Mouse (Mus musculus): Measurements from ENCODE around the gene Cped1. TPM values are rescaled to one million over a fixed set of nuclear protein-coding genes. Genes with fewer than 3 reads are reported as not detected.

The Cped1 gene
- total and polyA plus RNA-seq, 3 experiments: 6.9 to 23.3 (median 23.0) TPM

DNA sequence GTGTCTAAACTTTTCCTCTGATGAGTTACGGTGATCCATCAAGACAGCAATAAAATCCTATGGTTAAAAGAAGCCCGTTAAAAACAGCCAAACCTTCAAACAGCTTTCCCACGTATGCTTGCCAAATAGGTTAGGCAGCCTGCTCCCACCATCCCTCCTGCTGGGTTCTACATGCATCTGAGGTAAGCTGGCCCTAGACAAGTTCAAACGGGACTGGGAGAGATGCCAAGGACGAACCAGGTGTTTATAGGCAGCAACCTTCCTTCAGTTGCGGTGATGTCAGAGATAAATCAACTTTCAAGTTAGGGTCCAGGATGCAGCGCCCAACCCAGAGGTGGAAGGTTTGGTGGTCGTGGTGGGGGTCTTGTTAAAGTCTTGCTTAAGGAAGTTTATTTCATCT lies 155.1 kb downstream of the Cped1 start:
- no peak for DNase-seq
- H3K9ac ChIP-seq (ENCODE audit: low read depth, low read length): no peak overlapping the region
- H3K4me1 ChIP-seq (ENCODE audit: control insufficient read depth, insufficient read depth, low read length): no peaks in the 10 kb centered on the region
- no peaks in the 10 kb centered on the region for H3K79me2 ChIP-seq (replicated peaks; ENCODE audit: control insufficient read depth, insufficient read depth, low read length)
- intact Hi-C loops (cut with DNase I): loop anchor here (5.0 kb wide), 1 partner anchor 352 kb away; no protein-coding TSS in a partner anchor
- no peaks in the 10 kb centered on the region for H3K36me3 ChIP-seq (ENCODE audit: control insufficient read depth, insufficient read depth, low read length)
- TF ChIP-seq EP300 (IDR thresholded peaks at IDR 0.05; ENCODE audit: insufficient read depth, low read depth, low read length) (no peak), CTCF (IDR thresholded peaks at IDR 0.05) (no peak), POLR2A (IDR thresholded peaks at IDR 0.05; ENCODE audit: insufficient read depth, low read depth, low read length) (no peak)
- H3K4me3 ChIP-seq: no peak overlapping the region
- 76% methylated on average over 8 of the region's 8 CpGs for WGBS
- H3K27ac ChIP-seq: no peak overlapping the region
- H3K27me3 ChIP-seq (ENCODE audit: control insufficient read depth, insufficient read depth, low read length): no peaks in the 10 kb centered on the region

DNA sequence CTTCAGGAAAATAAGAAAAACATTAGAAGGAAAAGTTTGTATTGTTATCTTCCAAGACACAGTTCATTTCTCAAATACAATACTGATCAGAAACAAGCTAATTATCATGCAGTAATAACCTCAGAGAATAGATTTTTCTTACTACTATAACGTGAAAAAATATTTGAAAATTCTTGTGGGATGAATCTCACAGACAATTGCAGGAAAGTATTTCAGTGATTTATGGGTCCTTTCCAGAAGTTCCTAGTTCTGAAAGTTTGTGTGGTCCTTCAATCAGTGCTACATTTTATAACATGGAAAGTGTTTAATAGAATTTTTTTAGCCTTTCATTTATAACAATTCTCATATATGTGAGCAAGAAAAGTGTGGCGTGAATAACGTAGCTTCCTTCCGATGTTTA lies 161.5 kb downstream of the Cped1 start:
- no peaks in the 10 kb centered on the region for H3K4me1 ChIP-seq (ENCODE audit: control insufficient read depth, insufficient read depth, low read length)
- H3K9ac ChIP-seq (ENCODE audit: low read depth, low read length): no peak overlapping the region
- H3K27ac ChIP-seq: no peak overlapping the region
- intact Hi-C loops (cut with DNase I): no loop called here
- TF ChIP-seq POLR2A (IDR thresholded peaks at IDR 0.05; ENCODE audit: insufficient read depth, low read depth, low read length) (no peak), EP300 (IDR thresholded peaks at IDR 0.05; ENCODE audit: insufficient read depth, low read depth, low read length) (no peak), CTCF (IDR thresholded peaks at IDR 0.05) (no peak)
- no peak overlapping the region for H3K4me3 ChIP-seq
- no peak for DNase-seq
- no peaks in the 10 kb centered on the region for H3K36me3 ChIP-seq (ENCODE audit: control insufficient read depth, insufficient read depth, low read length)
- H3K79me2 ChIP-seq (replicated peaks; ENCODE audit: control insufficient read depth, insufficient read depth, low read length): no peaks in the 10 kb centered on the region
- WGBS: 92% methylated on average over 4 of the region's 4 CpGs
- no peaks in the 10 kb centered on the region for H3K27me3 ChIP-seq (ENCODE audit: control insufficient read depth, insufficient read depth, low read length)

DNA sequence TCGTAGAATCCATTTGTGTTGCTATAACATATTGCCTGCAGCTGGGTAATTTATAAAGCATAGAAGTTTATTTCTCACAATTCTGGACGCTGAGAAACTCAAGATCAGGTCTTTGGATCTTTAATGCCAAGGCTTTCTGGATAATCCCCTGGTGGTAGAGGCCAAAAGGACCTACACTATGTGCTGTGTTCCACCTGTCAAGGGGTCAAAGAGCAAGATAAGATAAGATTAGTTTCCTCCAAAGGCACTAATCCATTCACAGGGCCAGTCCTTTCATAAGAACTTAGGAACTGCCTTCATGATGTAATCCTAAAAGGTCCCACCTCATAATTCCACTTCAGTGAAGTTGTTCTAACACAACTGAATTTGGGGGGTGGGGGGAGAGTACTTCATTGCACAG lies 162.8 kb downstream of the Cped1 start:
- H3K4me1 ChIP-seq (ENCODE audit: control insufficient read depth, insufficient read depth, low read length): no peaks in the 10 kb centered on the region
- no peaks in the 10 kb centered on the region for H3K79me2 ChIP-seq (replicated peaks; ENCODE audit: control insufficient read depth, insufficient read depth, low read length)
- H3K27me3 ChIP-seq (ENCODE audit: control insufficient read depth, insufficient read depth, low read length): no peaks in the 10 kb centered on the region
- no peak overlapping the region for H3K9ac ChIP-seq (ENCODE audit: low read depth, low read length)
- no peak overlapping the region for H3K27ac ChIP-seq
- H3K4me3 ChIP-seq: no peak overlapping the region
- 90% methylated on average over 2 of the region's 2 CpGs for WGBS
- intact Hi-C loops (cut with DNase I): no loop called here
- DNase-seq: no peak
- TF ChIP-seq POLR2A (IDR thresholded peaks at IDR 0.05; ENCODE audit: insufficient read depth, low read depth, low read length) (no peak), EP300 (IDR thresholded peaks at IDR 0.05; ENCODE audit: insufficient read depth, low read depth, low read length) (no peak), CTCF (IDR thresholded peaks at IDR 0.05) (no peak)
- H3K36me3 ChIP-seq (ENCODE audit: control insufficient read depth, insufficient read depth, low read length): no peaks in the 10 kb centered on the region

DNA sequence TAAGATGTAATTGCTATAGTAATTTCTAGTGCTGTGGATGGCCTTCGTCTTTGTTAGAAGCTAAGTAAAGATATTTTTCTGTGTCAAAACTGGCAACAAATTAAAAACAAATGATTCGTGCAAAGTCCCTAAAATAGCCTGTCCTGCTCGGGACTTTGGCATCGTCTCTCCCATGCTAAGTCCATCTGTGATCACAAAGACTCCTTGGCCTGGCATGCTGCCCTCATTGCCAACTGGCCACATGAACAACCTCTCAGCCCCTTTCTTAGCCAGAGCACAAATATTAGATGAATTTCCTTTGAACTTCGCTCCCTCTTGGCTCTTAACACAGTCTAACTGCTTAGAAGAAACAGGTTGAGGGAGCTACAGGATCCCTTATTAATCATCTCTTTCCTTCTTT lies 171.7 kb downstream of the Cped1 start:
- peak; percentile 27 to 31 for DNase-seq
- intact Hi-C loops (cut with DNase I): no loop called here
- no peaks in the 10 kb centered on the region for H3K79me2 ChIP-seq (replicated peaks; ENCODE audit: control insufficient read depth, insufficient read depth, low read length)
- no peaks in the 10 kb centered on the region for H3K27me3 ChIP-seq (ENCODE audit: control insufficient read depth, insufficient read depth, low read length)
- H3K36me3 ChIP-seq (ENCODE audit: control insufficient read depth, insufficient read depth, low read length): peaks cover 9% of the 10 kb centered on the region
- H3K9ac ChIP-seq (ENCODE audit: low read depth, low read length): no peak overlapping the region
- no peak overlapping the region for H3K4me3 ChIP-seq
- H3K4me1 ChIP-seq (ENCODE audit: control insufficient read depth, insufficient read depth, low read length): peaks cover 1% of the 10 kb centered on the region
- WGBS: 40% methylated on average over 5 of the region's 5 CpGs
- TF ChIP-seq CTCF (IDR thresholded peaks at IDR 0.05) (no peak), EP300 (IDR thresholded peaks at IDR 0.05; ENCODE audit: insufficient read depth, low read depth, low read length) (no peak), POLR2A (IDR thresholded peaks at IDR 0.05; ENCODE audit: insufficient read depth, low read depth, low read length) (no peak)
- no peak overlapping the region for H3K27ac ChIP-seq

DNA sequence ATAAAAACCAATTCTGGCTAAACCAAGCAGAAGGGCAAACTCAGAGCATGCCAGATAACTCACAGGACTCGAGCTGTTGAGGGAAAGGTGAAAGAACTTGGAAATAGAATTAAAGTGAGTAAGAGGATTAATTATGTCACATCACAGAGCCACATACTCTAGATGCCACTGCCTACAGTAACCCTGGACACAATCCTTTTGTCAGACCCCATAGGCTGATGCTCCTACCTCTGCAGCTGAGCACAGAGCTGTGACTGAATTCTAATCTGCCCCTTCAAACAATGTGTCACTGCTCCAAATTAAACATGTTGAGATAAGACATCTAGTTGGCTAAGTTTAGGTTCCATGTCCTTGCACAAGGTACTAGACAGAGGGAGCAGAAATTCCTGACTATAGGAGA lies 176.2 kb downstream of the Cped1 start:
- Histone ChIP-seq H3K27ac (no peak overlapping the region), H3K79me2 (replicated peaks; ENCODE audit: control insufficient read depth, insufficient read depth, low read length) (no peaks in the 10 kb centered on the region), H3K4me3 (no peak overlapping the region), H3K36me3 (ENCODE audit: control insufficient read depth, insufficient read depth, low read length) (peaks cover 5% of the 10 kb centered on the region), H3K9ac (ENCODE audit: low read depth, low read length) (no peak overlapping the region), H3K4me1 (ENCODE audit: control insufficient read depth, insufficient read depth, low read length) (peaks cover 1% of the 10 kb centered on the region), H3K27me3 (ENCODE audit: control insufficient read depth, insufficient read depth, low read length) (no peaks in the 10 kb centered on the region)
- WGBS: 24% methylated on average over 1 of the region's 1 CpGs
- DNase-seq: no peak
- intact Hi-C loops (cut with DNase I): no loop called here
- no peak for TF ChIP-seq POLR2A (IDR thresholded peaks at IDR 0.05; ENCODE audit: insufficient read depth, low read depth, low read length)

DNA sequence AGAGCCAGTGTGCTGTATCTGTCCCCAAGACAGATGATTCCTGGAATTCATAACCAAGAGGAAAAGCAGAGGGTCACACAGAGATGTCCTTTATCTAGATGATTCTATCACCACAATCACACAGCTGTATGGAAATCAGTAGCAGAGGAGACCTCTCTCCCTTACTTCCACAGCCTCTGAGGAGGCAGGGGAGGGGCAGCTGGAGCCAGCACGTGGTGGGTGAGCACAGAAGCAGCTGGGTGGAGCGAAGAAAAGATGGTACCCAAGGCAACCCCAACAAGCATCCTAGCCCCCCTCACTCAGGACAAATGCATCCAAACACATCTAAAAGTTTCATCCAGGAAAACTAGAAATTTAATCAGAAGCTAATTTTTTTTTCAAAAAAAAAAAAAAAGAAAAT lies 182.7 kb downstream of the Cped1 start:
- Histone ChIP-seq H3K36me3 (ENCODE audit: control insufficient read depth, insufficient read depth, low read length) (no peaks in the 10 kb centered on the region), H3K27me3 (ENCODE audit: control insufficient read depth, insufficient read depth, low read length) (no peaks in the 10 kb centered on the region), H3K4me3 (no peak overlapping the region), H3K4me1 (ENCODE audit: control insufficient read depth, insufficient read depth, low read length) (no peaks in the 10 kb centered on the region), H3K79me2 (replicated peaks; ENCODE audit: control insufficient read depth, insufficient read depth, low read length) (no peaks in the 10 kb centered on the region), H3K27ac (no peak overlapping the region), H3K9ac (ENCODE audit: low read depth, low read length) (no peak overlapping the region)
- intact Hi-C loops (cut with DNase I): no loop called here
- DNase-seq: no peak
- 65% methylated on average over 2 of the region's 2 CpGs for WGBS
- no peak for TF ChIP-seq EP300 (IDR thresholded peaks at IDR 0.05; ENCODE audit: insufficient read depth, low read depth, low read length)
- no peak for TF ChIP-seq CTCF (IDR thresholded peaks at IDR 0.05)
- TF ChIP-seq POLR2A (IDR thresholded peaks at IDR 0.05; ENCODE audit: insufficient read depth, low read depth, low read length): no peak

All from heart, adult 2 months (tissue).